27 mouse cellular contexts compared by ENCODE assay signal in genomic region chr9:82640277-82640676, GRCm38 (mm10).
"Had no signal": no experiment of that assay in that cellular context is flagged by ENCODE, and none has a peak within 500 bp of the region (broad histone marks: within the 10 kb centered on the region; RNA-seq: fewer than 3 reads in every experiment).

No protein-coding gene starts in this region.

- ATAC-seq: forebrain, embryonic 13.5 days; forebrain, embryonic 14.5 days; forebrain, embryonic 15.5 days; forebrain, embryonic 16.5 days; forebrain, postnatal 0 days had no signal

- H3K9ac ChIP-seq: embryonic facial prominence, embryonic 12.5 days; embryonic facial prominence, embryonic 13.5 days; embryonic facial prominence, embryonic 15.5 days; forebrain, embryonic 12.5 days; forebrain, embryonic 13.5 days; forebrain, embryonic 15.5 days; forebrain, postnatal 0 days had no signal

- H3K4me2 ChIP-seq: embryonic facial prominence, embryonic 12.5 days; embryonic facial prominence, embryonic 13.5 days; embryonic facial prominence, embryonic 15.5 days; forebrain, embryonic 12.5 days; forebrain, embryonic 13.5 days; forebrain, embryonic 15.5 days had no signal

- H3K4me1 ChIP-seq: embryonic facial prominence, embryonic 10.5 days; embryonic facial prominence, embryonic 12.5 days; embryonic facial prominence, embryonic 13.5 days; embryonic facial prominence, embryonic 15.5 days; forebrain, embryonic 10.5 days; forebrain, embryonic 12.5 days; forebrain, embryonic 13.5 days; forebrain, embryonic 15.5 days had no signal

- H3K27me3 ChIP-seq: embryonic facial prominence, embryonic 12.5 days; embryonic facial prominence, embryonic 13.5 days; embryonic facial prominence, embryonic 15.5 days; forebrain, embryonic 12.5 days; forebrain, embryonic 13.5 days; forebrain, embryonic 15.5 days had no signal

- H3K36me3 ChIP-seq: embryonic facial prominence, embryonic 10.5 days; embryonic facial prominence, embryonic 12.5 days; embryonic facial prominence, embryonic 13.5 days; embryonic facial prominence, embryonic 15.5 days; forebrain, embryonic 10.5 days; forebrain, embryonic 12.5 days; forebrain, embryonic 15.5 days had no signal

- DNase-seq: cerebellum, adult 9-10 months; cerebellum, adult 9-11 months; cerebellum, postnatal 10 days; cerebellum, postnatal 14 days; cerebellum, postnatal 25 days; cerebellum, postnatal 36 days; embryo, embryonic 11 days; forebrain, postnatal 0 days; gastrocnemius, adult 2 months; gastrocnemius, postnatal 10 days; gastrocnemius, postnatal 14 days; gastrocnemius, postnatal 25 days; gastrocnemius, postnatal 36 days; heart, adult 11 months; heart, adult 18-20 months; heart, adult 2 months had no signal

- H3K9me3 ChIP-seq: embryonic facial prominence, embryonic 10.5 days; embryonic facial prominence, embryonic 12.5 days; embryonic facial prominence, embryonic 13.5 days; embryonic facial prominence, embryonic 15.5 days; forebrain, embryonic 10.5 days; forebrain, embryonic 12.5 days; forebrain, embryonic 13.5 days; forebrain, embryonic 15.5 days had no signal

- H3K4me3 ChIP-seq: embryonic facial prominence, embryonic 10.5 days; embryonic facial prominence, embryonic 12.5 days; embryonic facial prominence, embryonic 13.5 days; embryonic facial prominence, embryonic 15.5 days; erythroblast, embryonic 14.5 days; forebrain, embryonic 10.5 days; forebrain, embryonic 12.5 days; forebrain, embryonic 13.5 days; forebrain, embryonic 15.5 days; gastrocnemius, adult 2 months; heart, adult 2 months had no signal

- H3K27ac ChIP-seq: embryonic facial prominence, embryonic 10.5 days; embryonic facial prominence, embryonic 12.5 days; embryonic facial prominence, embryonic 13.5 days; embryonic facial prominence, embryonic 15.5 days; forebrain, embryonic 10.5 days; forebrain, embryonic 12.5 days; forebrain, embryonic 13.5 days; forebrain, embryonic 15.5 days; gastrocnemius, adult 2 months; heart, adult 2 months had no signal
